Mouse (Mus musculus): Measurements from ENCODE around the gene March10.

March10 gene

DNA sequence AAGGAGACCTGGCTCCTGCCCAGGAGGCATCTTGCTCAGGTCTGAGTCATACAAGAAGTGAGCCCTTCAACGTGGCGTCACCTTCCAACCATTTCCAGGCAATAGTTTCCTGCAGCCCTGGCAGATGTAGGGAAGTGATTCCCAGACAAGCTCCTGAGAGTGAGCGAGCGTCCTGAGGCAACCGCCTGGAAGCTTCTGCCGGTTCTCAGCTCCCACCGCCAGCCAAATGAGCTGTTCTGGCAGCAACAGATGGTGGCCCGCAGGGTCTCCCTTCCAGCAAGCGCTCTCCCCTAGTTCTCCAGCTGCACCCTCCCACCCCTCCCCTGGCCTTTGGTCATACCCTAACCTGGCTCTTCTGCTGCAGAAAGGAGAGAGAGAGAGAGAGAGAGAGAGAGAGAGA, 54.2 kb downstream of the March10 start:
- DNase-seq, result peak; percentile 6

DNA sequence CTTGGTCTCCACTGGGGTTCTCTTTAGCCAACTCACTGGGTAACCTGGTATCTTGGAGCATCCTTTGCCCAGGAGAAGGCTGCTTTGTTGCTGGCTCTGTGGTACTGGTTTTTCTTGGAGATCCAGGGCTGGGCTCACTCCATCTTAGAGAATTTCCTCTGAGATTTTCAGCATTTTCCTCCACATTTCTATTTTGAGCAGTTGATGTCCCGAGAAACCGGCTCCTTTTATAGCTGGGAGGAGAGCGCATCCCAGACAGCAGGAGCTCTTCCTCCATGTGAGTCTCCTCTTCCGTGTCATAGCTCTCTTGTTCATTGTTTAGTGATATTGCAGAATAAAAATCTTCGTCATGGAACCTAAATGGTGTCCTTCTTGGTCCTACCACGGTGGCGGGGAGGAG, 66.2 kb downstream of the March10 start:
- no peak for DNase-seq

DNA sequence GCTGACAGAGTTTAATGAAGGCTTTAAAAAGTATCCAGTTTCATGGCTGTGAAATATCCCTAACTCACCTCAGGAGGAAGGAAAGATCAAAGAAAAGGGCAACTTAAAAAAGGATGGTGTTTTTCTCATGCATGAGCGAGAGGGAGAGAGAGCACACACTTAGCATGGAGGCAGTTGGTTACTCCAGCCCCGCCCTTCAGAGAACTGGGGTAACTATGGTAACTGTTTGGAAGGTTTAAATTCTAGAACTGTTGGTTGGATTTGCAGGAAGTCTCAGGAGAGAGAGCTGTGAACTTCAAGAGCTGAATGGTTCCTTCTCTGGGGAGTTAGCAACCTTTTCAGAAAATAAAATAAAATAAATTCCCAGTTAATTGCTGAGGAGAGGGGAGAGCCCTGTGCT, 67.9 kb downstream of the March10 start:
- DNase-seq, result no peak

DNA sequence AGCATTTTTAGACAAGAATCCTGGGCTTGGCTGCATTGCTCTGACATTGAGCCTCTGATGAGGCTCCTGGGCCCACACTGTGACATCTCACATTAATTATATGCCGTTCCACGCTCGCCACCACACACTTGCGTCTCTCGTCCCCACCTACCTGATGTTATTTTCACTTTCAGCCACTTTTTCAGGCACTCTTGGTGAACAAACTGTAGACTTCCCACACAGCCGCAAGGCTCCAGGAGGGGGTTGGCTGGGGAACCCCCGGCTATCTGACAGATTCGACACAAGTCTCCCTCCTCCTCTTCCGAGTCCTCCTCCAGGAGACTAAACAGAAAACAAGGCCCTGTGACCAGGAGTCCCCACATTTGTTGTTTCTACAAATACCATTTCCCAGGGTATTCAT, 71.3 kb downstream of the March10 start:
- DNase-seq, result no peak

DNA sequence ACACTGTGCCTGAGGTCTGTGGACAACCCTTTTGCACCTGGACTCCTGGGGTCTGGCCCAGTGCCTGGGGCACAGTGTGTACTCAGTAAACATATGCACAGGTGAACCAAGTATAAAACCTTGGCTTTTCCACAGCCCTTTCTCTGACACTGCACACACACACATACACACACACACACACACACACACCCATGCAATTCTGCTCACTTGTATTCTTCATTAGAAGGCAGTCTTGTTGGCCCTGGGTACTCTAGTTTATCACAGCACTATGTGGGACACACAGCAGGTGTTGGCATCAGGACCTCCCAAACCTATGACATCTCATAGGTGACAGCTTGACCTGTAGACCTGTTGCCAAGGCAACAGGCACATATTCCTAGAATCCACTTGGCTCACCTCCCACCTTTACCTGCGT, 80.7 kb downstream of the March10 start:
- DNase-seq, result peak; percentile 53

DNA sequence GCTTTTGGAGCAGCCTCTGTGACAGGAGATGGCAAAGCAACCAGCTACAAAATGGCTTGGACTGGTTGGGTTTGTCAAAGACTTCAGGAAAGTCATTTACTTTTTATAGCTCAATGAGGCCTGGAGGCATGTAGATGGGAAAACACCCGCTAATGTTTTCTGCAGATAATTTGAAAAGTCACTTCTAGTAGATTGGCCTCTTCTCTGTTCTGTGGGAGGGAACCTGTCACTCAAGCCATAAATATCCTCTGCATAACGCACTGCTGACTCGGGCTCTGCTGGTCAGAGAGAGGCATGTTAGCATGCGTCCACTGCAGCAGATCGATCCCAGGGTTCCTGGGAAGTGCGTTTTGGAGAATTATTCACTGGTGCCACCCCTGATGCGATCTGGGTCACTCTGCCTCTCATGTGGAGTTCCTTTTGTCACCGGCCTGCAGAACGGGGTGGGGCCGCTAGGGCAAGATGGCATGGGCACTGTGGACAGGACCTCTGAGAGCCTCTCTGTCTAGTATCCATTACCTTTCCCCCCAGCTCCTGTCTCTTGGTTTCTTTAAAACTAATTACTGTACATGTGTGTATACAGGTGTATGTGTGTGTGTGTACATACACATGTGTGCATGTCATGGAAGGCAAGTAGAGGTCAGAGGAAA, 81.9 kb downstream of the March10 start:
- no peak for DNase-seq

DNA sequence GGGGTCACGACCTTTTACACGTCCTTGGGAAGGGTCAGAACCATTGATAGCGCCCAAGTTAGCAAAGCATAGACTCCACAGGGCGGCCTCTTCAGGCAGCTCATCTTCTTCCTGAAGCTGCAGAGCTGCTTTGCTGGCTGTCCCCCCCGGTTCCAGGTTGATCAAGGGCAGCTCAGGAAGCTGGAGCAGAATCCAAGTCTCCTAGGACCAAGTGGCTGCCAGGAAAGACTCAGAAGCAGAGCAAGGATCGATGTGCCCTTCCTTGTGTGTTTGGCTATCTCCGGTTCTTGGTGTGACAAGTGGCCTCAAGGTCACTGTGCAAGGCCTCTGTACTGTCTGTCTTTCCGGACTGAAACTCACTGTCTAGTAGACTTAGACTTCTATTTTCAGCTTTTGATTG, 82.7 kb downstream of the March10 start:
- no peak for DNase-seq

DNA sequence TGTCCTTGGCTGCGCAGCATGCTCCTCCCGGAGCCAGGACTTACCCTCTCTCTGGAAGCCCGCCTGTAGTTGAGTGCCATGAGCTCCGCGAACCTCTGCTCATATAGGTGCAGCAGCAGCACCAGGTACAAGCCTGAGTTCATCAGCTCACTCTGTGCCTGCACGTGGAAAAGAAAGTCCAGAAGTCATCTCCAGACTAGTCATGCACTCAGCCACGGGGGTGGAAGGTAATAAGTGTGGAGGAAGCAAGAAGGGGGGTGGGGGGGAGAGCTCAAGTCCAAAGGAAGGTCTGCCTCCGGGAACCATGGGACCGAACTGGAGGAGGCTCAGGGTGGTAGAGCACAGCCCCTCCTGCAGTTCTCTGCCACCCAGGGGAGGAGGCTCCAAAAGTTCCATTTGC, 84.7 kb downstream of the March10 start:
- DNase-seq, result peak; percentile 32

DNA sequence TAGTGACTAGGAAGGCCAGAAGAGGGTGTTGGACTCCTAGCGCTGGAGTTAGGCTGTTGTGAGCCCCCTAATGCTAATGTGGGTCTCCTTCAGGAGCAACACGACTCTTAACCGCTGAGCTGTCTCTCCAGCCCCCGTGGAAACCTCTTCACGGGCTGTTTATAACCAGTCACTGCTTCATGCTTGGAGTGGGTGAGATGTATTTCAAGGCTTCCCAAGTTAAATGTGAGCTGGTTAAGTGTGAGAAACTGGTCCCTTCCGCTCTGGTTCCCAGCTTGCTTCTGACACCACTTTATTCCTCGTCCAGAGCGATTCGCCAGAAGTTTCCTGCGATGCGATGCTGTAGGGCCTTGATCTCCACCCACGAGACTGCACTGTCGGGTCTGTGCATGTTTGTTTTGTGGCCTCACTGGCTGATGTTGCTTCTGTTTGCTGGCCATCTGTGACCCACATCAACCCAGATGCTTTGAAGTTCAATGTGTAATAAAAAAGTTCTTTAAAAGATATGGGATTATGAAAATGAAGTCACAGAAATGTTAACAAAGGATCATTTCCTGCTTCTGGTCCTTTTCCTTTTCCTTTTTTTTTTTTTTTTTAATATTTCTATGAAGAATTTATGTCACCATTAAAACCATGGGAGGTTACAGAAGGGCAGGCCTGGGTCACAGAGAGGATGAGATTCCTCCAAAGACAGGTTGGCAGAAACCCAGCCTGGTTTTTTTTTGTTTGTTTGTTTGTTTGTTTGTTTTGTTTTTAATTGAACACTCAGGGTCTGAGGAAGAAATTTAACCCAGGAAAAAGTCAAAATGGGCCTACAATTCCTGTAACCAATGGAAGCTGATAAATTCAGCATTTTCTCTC, 86.8 kb downstream of the March10 start:
- no peak for DNase-seq

DNA sequence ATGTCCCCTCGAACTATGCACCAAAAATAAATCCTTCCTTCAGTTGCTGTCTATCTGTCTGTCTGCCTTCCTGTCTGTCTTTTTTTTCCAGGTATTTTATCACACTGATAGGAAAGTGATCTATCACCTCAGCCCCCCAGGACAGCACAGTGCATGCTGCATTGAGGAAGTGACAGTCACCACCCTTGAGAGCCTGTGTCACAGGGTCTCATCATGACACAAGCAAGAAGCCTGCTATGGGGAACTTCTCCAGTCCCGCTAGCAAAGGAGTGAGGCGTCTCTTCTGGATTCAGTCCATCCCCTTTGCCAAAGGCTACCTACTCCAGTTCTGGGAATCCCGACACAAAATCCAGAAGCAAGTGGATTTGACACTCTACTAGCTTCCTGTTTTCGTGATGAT, 87.7 kb downstream of the March10 start:
- DNase-seq, result no peak

DNA sequence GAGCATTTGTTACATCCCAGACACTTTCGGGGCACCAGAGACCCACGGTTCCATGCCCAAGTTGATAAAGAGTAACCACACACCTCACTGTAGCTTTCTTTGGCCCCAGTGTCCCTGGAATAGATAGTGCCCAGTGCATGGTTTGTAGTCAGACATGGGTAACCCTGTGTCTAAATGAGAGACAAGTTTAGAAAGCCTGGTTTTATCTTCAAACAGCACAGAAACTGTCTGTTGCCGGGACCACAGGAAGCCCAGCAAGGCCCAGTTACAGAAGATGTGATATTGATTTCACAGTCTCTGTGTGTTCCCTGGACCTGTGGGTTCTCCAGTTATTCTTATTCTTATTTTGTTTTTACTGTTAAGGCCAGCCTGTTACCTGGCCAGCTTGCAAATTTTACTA, 89.4 kb downstream of the March10 start:
- DNase-seq, result no peak

DNA sequence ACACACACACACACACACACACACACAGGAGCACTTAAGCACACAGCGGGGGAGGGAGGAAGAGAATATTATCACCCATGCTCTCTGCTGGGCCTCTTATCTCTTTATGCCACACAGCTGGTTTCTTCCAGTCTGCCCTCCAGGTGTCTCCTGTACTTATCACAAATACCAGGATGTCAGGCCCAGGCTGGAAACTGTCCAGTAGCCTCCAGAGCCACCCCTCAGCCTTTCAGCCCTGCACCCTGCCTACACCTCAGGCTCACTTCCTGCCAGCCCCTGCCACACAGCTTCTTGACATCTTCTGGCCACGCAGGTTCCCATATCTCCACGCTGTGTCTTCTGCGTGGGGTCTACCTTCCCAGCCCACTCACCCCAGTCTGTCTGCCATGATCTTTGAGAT, 90.5 kb downstream of the March10 start:
- no peak for DNase-seq

DNA sequence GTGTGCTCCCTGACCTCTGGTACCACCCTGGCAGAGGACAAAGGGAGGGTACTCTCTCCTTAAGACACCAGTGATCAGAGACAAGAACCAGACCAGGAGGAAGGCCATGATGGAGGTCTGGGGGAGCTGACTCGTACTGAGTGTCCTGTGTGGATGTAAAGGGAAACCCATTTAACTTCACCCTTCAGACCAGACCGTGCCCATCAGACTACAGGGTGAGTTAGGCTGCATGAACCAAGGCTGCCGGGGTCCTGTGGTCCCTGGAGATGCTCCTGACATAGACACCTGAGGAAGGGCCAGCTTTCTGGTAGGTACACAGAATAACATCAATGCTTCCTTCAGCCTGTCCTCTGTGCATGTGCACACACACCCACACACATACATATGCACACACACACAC, 90.9 kb downstream of the March10 start:
- DNase-seq, result no peak

DNA sequence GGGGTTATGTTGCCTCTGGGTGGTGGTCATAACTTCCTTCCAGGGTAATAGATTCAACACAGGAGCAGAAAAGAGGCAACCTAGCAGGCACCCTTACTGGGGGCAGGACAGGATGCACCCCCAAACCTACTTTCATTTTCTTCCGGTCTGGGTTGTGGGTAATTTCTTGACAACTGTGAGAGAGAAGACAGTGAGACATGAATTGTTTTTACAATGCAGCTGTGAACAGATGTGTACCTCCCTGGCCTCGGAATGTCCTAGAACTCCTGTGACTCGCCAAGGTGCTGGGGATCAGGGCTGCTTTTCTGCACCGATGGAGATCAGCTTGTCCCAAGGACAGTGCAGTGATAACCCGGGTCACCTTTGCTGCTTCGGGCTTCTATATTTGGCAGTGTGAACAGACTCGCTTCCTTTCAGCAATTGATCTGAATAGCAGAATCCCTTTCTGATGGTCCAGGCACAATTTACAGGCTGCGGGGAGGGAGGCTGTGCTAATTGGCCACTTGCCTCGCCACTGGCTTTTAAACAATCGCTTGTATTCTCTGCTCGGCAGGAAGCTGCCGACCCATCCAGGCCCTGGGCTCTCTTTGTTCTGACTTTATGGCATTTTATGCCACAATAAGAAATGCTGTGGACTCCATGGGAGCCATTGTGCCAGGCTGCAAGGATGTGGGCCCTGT, 92.0 kb downstream of the March10 start:
- DNase-seq, result peak; percentile 22

DNA sequence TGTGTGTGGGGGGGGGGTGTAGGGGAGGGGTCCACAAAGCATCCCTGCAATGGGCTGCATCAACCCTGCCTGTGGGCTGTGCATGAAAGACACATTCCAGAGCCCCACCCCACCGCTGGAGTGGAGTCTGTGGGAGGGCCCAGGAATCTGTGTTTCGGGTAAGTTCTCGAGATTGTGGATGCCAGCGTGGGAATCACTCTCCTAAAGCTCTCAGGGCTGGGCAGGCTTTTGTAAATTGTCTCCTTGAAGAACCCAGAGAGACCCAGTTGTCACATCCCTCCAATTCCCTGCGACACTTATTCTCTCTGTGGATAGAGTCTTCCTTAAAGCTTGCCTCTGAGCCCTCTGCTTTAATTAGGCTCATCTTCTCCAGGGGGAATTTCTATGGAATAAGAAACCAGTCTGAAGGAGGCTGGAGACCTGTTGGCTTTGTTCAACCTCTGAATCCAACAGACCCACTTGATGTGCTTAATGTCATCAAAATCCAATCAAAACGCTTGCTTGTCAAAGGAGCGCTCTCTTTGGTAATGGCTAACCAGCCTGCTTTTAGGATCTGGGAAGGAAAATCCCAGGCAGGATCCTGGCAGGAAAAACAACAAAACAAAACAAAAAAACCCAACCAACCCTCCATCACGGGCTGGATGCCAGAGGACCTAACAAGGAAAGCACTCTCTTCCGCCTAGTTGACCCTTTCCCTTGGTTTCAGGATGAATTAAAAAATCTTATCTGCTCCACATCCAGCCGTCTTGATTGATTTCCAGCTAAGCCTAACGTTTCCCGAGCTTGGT, 92.7 kb downstream of the March10 start:
- peak; percentile 32 for DNase-seq

DNA sequence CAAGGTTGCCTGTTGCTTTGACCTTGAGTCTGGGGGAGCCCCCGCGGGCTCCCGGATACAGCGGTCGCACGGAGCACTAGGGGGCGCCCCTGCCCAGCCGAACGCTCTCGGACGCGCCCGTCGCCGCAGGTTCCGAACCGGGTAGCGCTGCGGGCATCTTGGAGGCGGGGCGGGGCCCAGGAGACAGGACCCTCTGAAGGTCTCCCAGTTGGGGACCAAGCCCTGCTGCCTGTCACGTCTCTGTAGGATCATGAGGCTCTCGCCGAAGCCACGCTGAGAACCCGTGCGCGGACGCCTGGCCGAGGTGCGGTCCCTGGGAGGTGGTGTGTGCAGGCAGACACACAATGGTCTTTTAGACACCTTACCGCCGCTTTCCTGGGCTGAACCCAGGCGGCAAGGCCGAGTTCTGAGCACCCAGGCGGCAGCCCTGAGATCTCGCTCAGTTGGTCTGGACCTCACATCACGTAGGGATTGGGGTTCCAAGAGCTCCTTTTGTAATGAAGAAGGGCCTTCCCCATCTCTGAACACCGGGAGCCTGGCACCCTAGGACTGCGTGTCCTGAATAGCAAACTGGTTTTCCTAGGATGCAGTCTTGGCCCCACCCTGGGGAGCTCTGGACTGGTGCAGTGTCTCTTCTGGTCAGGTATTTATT, 93.5 kb downstream of the March10 start:
- peak; percentile 84 for DNase-seq

DNA sequence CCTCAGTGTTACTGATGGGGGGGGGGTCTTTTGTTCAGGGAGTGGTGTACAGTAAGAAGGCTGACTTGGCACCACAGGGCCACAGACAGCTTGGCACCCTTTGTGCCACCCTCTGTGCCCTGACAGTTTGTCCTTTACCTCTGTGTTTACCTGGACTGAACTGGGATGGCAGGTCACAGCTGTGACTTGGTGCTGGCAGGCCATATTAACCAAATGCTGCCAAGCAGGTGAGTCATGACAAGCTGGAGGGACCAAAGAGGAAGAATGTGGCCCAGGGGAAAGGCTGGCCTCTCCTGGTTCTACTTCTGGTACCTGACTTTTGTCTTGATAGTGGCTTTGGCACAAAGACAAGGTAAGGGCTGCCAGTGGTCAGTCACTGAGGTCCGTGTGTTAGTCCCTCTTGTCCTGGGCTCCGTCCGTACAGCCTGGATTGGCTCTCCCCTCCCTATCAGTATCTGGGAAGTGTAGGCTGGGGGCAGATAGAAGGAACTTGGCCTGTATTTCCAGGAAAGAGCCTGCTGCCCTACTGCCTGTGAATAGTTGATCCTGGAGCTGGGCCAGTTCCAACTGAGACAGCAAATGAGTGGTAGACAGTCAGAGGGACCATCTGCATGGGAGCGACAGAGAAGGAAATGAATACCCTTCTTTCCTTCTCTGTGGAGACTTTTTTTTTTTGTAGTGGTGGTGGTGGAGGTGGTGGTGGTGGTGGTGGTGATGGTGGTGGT, 94.3 kb downstream of the March10 start:
- DNase-seq, result peak; percentile 45

DNA sequence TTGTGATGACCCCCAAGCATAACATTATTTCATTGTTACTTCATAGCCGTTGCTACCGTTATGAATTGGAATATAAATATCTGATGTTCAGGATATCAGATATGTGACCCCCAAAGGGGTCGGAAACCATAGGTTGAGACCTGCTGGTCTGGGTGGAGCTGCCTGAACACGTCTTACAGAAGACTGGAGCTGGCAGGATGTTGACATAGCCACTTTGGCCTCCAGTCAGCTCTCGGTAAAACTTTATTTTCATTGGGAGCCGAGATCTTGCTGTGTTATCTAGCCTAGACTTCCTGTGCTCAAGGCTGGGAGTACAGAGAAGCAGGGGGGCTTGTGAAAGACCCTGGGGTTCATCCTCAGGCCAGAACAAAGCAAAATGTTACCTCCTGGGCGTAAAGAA, 100.2 kb downstream of the March10 start:
- peak; percentile 36 for DNase-seq

DNA sequence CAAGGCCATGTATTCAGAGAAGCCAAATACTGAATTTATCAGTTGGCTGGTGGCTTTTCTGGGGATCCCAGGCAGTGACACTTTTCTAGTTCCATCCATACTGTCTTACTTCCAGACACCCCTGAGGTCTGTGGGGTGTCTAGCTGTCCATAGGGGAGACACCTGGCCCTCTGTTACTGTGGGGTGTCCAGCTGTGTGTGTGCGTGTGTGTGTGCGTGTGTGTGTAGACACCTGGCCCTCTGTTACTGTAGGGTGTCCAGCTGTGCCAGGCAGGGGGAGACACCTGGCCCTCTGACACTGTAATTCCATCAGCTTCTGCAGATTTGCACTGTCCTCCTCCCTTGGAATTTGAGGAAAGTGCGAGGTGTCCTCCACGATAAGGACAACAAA, 102.6 kb downstream of the March10 start:
- DNase-seq, result no peak

DNA sequence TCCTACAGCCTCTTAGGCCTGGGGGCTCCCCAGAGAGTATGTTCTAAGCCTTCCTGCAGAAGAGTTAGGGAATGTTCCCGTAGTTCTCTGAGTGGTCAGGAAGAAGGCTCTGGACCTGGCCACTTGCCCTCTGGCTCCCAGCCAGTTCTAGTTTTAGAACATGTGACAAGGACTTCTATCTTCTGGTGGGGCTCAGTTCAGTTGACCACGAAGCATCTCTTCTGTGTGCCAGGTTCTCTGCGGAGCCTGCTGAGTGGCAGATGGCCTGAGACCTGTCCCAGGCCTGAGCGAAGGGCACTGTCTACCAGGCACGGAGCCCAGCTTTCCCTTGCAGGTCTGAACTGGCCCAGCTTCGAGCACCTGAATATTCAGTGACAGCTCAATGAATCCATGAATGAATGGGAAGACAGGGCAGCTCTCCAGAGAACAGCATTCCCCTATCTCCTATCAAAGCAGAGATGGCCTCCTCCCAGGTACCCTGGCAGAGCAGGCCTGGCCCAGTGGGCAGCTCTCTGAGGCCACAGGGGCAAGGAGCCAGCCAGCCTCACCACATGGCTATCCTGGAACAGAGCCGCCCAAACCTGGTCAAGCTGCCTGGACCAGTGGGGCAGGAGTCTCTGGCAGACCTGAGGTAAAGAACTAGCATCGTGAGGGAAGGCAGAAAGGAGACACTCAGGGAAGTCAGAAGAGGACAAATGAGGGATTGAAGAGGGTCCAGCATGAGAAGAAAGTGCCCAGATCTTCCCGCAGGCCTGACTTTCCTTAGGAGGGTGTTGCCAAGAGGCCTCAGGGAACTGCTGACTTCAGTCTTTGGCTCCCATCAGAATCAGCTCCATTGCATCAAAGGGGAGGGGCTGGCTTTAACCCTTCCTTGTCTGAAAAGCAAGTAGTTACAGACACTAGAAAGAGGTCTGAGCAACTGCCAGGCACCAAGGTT, 103.3 kb downstream of the March10 start:
- DNase-seq, result peak; percentile 85

DNA sequence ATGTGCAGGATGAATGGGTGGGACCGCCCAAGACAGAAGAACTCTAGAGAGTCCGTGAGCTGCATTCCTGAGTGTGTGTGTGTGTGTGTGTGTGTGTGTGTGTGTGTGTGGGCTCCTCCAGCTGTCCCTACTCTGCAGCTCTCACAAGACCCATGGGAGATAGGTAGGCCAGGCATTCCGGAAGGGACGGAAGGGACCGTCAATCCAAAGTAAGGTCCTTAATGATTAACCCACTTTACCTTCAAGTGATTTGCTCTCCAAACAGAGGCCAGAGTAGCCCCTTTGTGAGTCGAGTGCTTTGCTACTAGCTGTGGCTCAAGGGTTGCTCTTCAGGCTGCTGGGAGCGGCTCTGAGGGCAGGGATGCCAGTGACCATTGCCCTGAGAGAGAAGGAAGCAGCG, 104.4 kb downstream of the March10 start:
- peak; percentile 86 for DNase-seq
